ENCODE assay signal across 8 mouse cellular contexts in the genomic region with DNA sequence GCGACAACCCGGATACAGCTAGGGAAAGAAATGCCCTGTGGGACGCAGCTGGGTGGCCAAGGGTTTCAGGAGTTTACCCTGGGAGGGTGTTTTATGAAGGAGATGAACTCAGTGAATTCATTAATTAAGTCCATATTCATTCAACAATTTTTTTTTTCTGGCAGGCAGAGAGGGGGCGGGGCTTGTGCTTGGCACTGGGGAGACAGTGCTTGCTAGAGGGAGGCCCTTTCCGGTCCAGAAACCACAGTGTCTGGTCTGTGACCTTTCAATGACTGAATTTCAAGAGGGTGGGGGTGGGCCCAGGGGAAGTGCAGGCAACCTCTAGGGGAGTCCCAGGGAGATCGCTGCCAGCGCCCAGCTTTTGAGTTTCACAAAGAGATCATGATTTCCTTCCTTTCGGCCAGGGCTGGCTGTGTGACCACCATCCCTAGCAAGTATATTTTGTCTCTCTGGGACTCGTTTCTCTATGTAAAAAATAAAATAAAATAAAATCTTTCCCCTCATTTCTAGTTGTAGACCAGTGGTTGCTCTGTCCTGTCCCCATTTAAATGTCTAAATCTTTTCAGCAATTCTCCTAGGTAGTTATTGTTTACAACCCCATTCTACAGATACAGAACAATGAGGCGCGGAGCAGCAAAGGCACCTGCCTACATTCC. TPM values are rescaled to one million over a fixed set of nuclear protein-coding genes. Genes with fewer than 3 reads are reported as not detected.
DNase-seq lines count a peak whose midpoint lies in the region; ATAC-seq lines count a peak whose summit lies in the region.

No protein-coding gene starts in this region.

- peak; percentile 44 to 69 for DNase-seq in urinary bladder, adult 18-20 months (ENCODE audit: low spot score in 2 of 2)
- no peak for DNase-seq in urinary bladder, postnatal 10 days (ENCODE audit: low spot score)
- peak; percentile 56 to 63 for DNase-seq in cerebellum, postnatal 36 days
- DNase-seq in intestine, embryonic 14.5 days (ENCODE audit: low spot score): peak; percentile 88

- peaks cover 56% of the 10 kb centered on the region for H3K4me1 ChIP-seq in intestine, embryonic 14.5 days (replicated peaks; ENCODE audit: control insufficient read depth, insufficient read depth, low read length)
- H3K4me1 ChIP-seq in limb, embryonic 13.5 days: peaks cover 35% of the 10 kb centered on the region
- H3K4me1 ChIP-seq in midbrain, embryonic 12.5 days: peaks cover 46% of the 10 kb centered on the region
- H3K4me1 ChIP-seq in stomach, embryonic 15.5 days: peaks cover 43% of the 10 kb centered on the region

- WGBS in intestine, embryonic 14.5 days: 7% methylated on average over 11 of the region's 11 CpGs
- 7% methylated on average over 11 of the region's 11 CpGs for WGBS in limb, embryonic 13.5 days
- WGBS in midbrain, embryonic 12.5 days: 5% methylated on average over 11 of the region's 11 CpGs
- WGBS in stomach, embryonic 15.5 days: 9% methylated on average over 11 of the region's 11 CpGs

- no peak overlapping the region for H3K4me3 ChIP-seq in intestine, embryonic 14.5 days (ENCODE audit: low read depth, low read length)
- peak overlapping the region; percentile 5 for H3K4me3 ChIP-seq in limb, embryonic 13.5 days
- H3K4me3 ChIP-seq in midbrain, embryonic 12.5 days: no peak overlapping the region
- peak overlapping the region; percentile 2; the same call in 1 of the 2 replicates for H3K4me3 ChIP-seq in stomach, embryonic 15.5 days (replicated peaks)

- peak; percentile 92 for ATAC-seq in granulocyte monocyte progenitor cell, adult 5-6 weeks (replicated peaks; ENCODE audit: poor library complexity, severe bottlenecking)
- ATAC-seq in intestine, embryonic 14.5 days (replicated peaks; ENCODE audit: low FRiP score, low TSS enrichment, low read depth): peak; percentile 44
- no peak for ATAC-seq in limb, embryonic 13.5 days (ENCODE audit: low FRiP score, low read depth)
- ATAC-seq in midbrain, embryonic 12.5 days (ENCODE audit: low FRiP score, low read depth): no peak; the same call in 1 of the 2 replicates
- ATAC-seq in stomach, embryonic 15.5 days (ENCODE audit: insufficient read depth, low FRiP score, low read depth): peak; percentile 65; the same call in 1 of the 2 replicates

- H3K36me3 ChIP-seq in intestine, embryonic 14.5 days (ENCODE audit: control insufficient read depth, insufficient read depth, low read length): 0 out of 2 replicates have a peak, but pooled peaks cover under 1% of the 10 kb centered on the region
- H3K36me3 ChIP-seq in limb, embryonic 13.5 days: no peaks in the 10 kb centered on the region
- no peaks in the 10 kb centered on the region for H3K36me3 ChIP-seq in midbrain, embryonic 12.5 days
- H3K36me3 ChIP-seq in stomach, embryonic 15.5 days: no peaks in the 10 kb centered on the region

- H3K4me2 ChIP-seq in intestine, embryonic 14.5 days (ENCODE audit: low read length): peak overlapping the region; percentile 46
- H3K4me2 ChIP-seq in limb, embryonic 13.5 days (replicated peaks): peak overlapping the region; percentile 52
- H3K4me2 ChIP-seq in midbrain, embryonic 12.5 days (replicated peaks): peak overlapping the region; percentile 45
- H3K4me2 ChIP-seq in stomach, embryonic 15.5 days: peak overlapping the region; percentile 51

- H3K9me3 ChIP-seq in intestine, embryonic 14.5 days (ENCODE audit: control insufficient read depth, low read length): no peaks in the 10 kb centered on the region
- H3K9me3 ChIP-seq in limb, embryonic 13.5 days: no peaks in the 10 kb centered on the region
- H3K9me3 ChIP-seq in midbrain, embryonic 12.5 days: no peaks in the 10 kb centered on the region
- H3K9me3 ChIP-seq in stomach, embryonic 15.5 days: no peaks in the 10 kb centered on the region

- H3K9ac ChIP-seq in intestine, embryonic 14.5 days (ENCODE audit: low read length): no peak overlapping the region
- H3K9ac ChIP-seq in limb, embryonic 13.5 days: no peak overlapping the region
- H3K9ac ChIP-seq in midbrain, embryonic 12.5 days (replicated peaks): no peak overlapping the region
- no peak overlapping the region for H3K9ac ChIP-seq in stomach, embryonic 15.5 days

- peak overlapping the region; percentile 98 for H3K27ac ChIP-seq in intestine, embryonic 14.5 days (ENCODE audit: low read depth)
- H3K27ac ChIP-seq in limb, embryonic 13.5 days: no peak overlapping the region
- peak overlapping the region; percentile 93 for H3K27ac ChIP-seq in midbrain, embryonic 12.5 days (replicated peaks)
- peak overlapping the region; percentile 94 for H3K27ac ChIP-seq in stomach, embryonic 15.5 days

- no peaks in the 10 kb centered on the region for H3K27me3 ChIP-seq in intestine, embryonic 14.5 days (replicated peaks; ENCODE audit: control insufficient read depth, insufficient read depth, low read length)
- H3K27me3 ChIP-seq in limb, embryonic 13.5 days: peaks cover 78% of the 10 kb centered on the region
- peaks cover 23% of the 10 kb centered on the region for H3K27me3 ChIP-seq in midbrain, embryonic 12.5 days
- no peaks in the 10 kb centered on the region for H3K27me3 ChIP-seq in stomach, embryonic 15.5 days (replicated peaks)

RNA-seq across cellular contexts. Expression of a gene that starts 9.8 kb away (rescaled TPM):
- not detected in 2 replicates for total RNA-seq in granulocyte monocyte progenitor cell, adult 5-6 weeks (2014; fragmentation: Nextera tagmentation)
- not detected in 2 replicates for total RNA-seq in granulocyte monocyte progenitor cell, adult 5-6 weeks (2017)
- 5.3 and 5.9 TPM in 2 replicates for polyA plus RNA-seq in intestine, embryonic 14.5 days (2014; fragmentation: Nextera tagmentation; extraction: Ambion mirVana)
- polyA plus RNA-seq in limb, embryonic 13.5 days (2015; fragmentation: Nextera tagmentation; extraction: Ambion mirVana): 1.6 and 1.9 TPM in 2 replicates
- 9.0 and 9.8 TPM in 2 replicates for polyA plus RNA-seq in midbrain, embryonic 12.5 days (2016; fragmentation: Nextera tagmentation; extraction: Ambion mirVana)
- 5.0 and 5.2 TPM in 2 replicates for polyA plus RNA-seq in stomach, embryonic 15.5 days (2015; fragmentation: Nextera tagmentation; extraction: Ambion mirVana)

RNA-seq across cellular contexts. Expression of a gene that starts 29.5 kb away (rescaled TPM):
- 7.4 and 10.1 TPM in 2 replicates for total RNA-seq in granulocyte monocyte progenitor cell, adult 5-6 weeks (2014; fragmentation: Nextera tagmentation)
- total RNA-seq in granulocyte monocyte progenitor cell, adult 5-6 weeks (2017): 7.6 and 8.7 TPM in 2 replicates
- 19.4 and 20.1 TPM in 2 replicates for polyA plus RNA-seq in intestine, embryonic 14.5 days (2014; fragmentation: Nextera tagmentation; extraction: Ambion mirVana)
- 18.4 and 18.9 TPM in 2 replicates for polyA plus RNA-seq in limb, embryonic 13.5 days (2015; fragmentation: Nextera tagmentation; extraction: Ambion mirVana)
- polyA plus RNA-seq in midbrain, embryonic 12.5 days (2016; fragmentation: Nextera tagmentation; extraction: Ambion mirVana): 16.0 and 17.5 TPM in 2 replicates
- polyA plus RNA-seq in stomach, embryonic 15.5 days (2015; fragmentation: Nextera tagmentation; extraction: Ambion mirVana): 15.7 and 18.6 TPM in 2 replicates

Comparison
In these comparisons a context has a peak if more than half of its experiments do, and no peak if none do; other contexts are left out.
1. ATAC-seq: peak in granulocyte monocyte progenitor cell, adult 5-6 weeks (single experiment), intestine, embryonic 14.5 days (single experiment) and stomach, embryonic 15.5 days (single experiment); none in limb, embryonic 13.5 days (single experiment) and midbrain, embryonic 12.5 days (single experiment).
2. H3K4me3 ChIP-seq: peak in limb, embryonic 13.5 days (single experiment) and stomach, embryonic 15.5 days (single experiment); none in intestine, embryonic 14.5 days (single experiment) and midbrain, embryonic 12.5 days (single experiment).
3. Peak in every context shown above with its lines, with median percentiles within 50 percentile points of each other: H3K4me2 ChIP-seq.